ENCODE assay signal across 8 mouse cellular contexts in genomic region chr6:51168048-51168447, GRCm38 (mm10).
A peak's percentile ranks its signal among the peaks of the same experiment; 100 is the strongest.
DNase-seq lines count a peak whose midpoint lies in the region; ATAC-seq and TF ChIP-seq lines count a peak whose summit lies in the region.

No protein-coding gene starts in this region.

- no peak overlapping the region for H3K9ac ChIP-seq in heart, embryonic 15.5 days
- no peak overlapping the region; the same call in 1 of the 2 replicates for H3K9ac ChIP-seq in lung, embryonic 14.5 days

- H3K4me3 ChIP-seq in C2C12 (ENCODE audit: insufficient read depth, poor library complexity, severe bottlenecking) = no peak overlapping the region
- no peak overlapping the region for H3K4me3 ChIP-seq in bone marrow, adult 2 months (replicated peaks; ENCODE audit: control insufficient read depth, low read depth, low read length)
- peak overlapping the region; percentile 50; the same call in 1 of the 2 replicates for H3K4me3 ChIP-seq in forebrain, embryonic 10.5 days
- H3K4me3 ChIP-seq in heart, embryonic 15.5 days = peak overlapping the region; percentile 48
- H3K4me3 ChIP-seq in lung, embryonic 14.5 days (ENCODE audit: low read depth, low read length) = peak overlapping the region; percentile 25

- TF ChIP-seq CTCF in C2C12 (IDR thresholded peaks at IDR 0.05; ENCODE audit: control insufficient read depth, insufficient read depth, insufficient read length) = peak; percentile 65
- peak; percentile 78 for TF ChIP-seq CTCF in bone marrow, adult 2 months (IDR thresholded peaks at IDR 0.05; ENCODE audit: control insufficient read depth, insufficient read depth, low read length)
- peak; percentile 90 for TF ChIP-seq CTCF in lung, embryonic 14.5 days (IDR thresholded peaks at IDR 0.05; ENCODE audit: low read depth)

- H3K36me3 ChIP-seq in C2C12 (ENCODE audit: control insufficient read depth, insufficient read depth) = no peaks in the 10 kb centered on the region
- no peaks in the 10 kb centered on the region for H3K36me3 ChIP-seq in forebrain, embryonic 10.5 days (replicated peaks)
- no peaks in the 10 kb centered on the region for H3K36me3 ChIP-seq in heart, embryonic 15.5 days
- H3K36me3 ChIP-seq in lung, embryonic 14.5 days (ENCODE audit: insufficient read depth) = no peaks in the 10 kb centered on the region

- H3K27ac ChIP-seq in bone marrow, adult 2 months (ENCODE audit: control insufficient read depth, insufficient read depth, low read depth, low read length, poor library complexity) = no peak overlapping the region
- peak overlapping the region; percentile 87 for H3K27ac ChIP-seq in forebrain, embryonic 10.5 days
- peak overlapping the region; percentile 91 for H3K27ac ChIP-seq in heart, embryonic 15.5 days
- H3K27ac ChIP-seq in lung, embryonic 14.5 days (ENCODE audit: low read depth) = peak overlapping the region; percentile 27; the same call in 1 of the 2 replicates

- H3K79me3 ChIP-seq in C2C12 (ENCODE audit: low read depth) = no peaks in the 10 kb centered on the region

- H3K79me2 ChIP-seq in C2C12 (ENCODE audit: control insufficient read depth, insufficient read depth) = no peaks in the 10 kb centered on the region

- no peaks in the 10 kb centered on the region for H3K9me3 ChIP-seq in forebrain, embryonic 10.5 days
- no peaks in the 10 kb centered on the region for H3K9me3 ChIP-seq in heart, embryonic 15.5 days (replicated peaks)
- no peaks in the 10 kb centered on the region for H3K9me3 ChIP-seq in lung, embryonic 14.5 days (ENCODE audit: low read depth, low read length)

- H3K27me3 ChIP-seq in C2C12 (ENCODE audit: control insufficient read depth, insufficient read depth, insufficient read length) = no peaks in the 10 kb centered on the region
- peaks cover 48% of the 10 kb centered on the region for H3K27me3 ChIP-seq in forebrain, embryonic 10.5 days (ENCODE audit: poor library complexity, severe bottlenecking)
- H3K27me3 ChIP-seq in heart, embryonic 15.5 days = no peaks in the 10 kb centered on the region
- H3K27me3 ChIP-seq in lung, embryonic 14.5 days (ENCODE audit: insufficient read depth, low read length) = 0 out of 2 replicates have a peak, but pooled peaks cover 3% of the 10 kb centered on the region

- WGBS in bone marrow, adult 2 months = 3% methylated on average over 11 of the region's 11 CpGs
- 2% methylated on average over 11 of the region's 11 CpGs for WGBS in forebrain, embryonic 10.5 days
- WGBS in heart, embryonic 15.5 days = 4% methylated on average over 11 of the region's 11 CpGs
- 2% methylated on average over 11 of the region's 11 CpGs for WGBS in lung, embryonic 14.5 days

- H3K4me1 ChIP-seq in bone marrow, adult 2 months (ENCODE audit: control insufficient read depth, insufficient read depth, low read length) = peaks cover 1% of the 10 kb centered on the region; the same call in 1 of the 2 replicates
- peaks cover 56% of the 10 kb centered on the region for H3K4me1 ChIP-seq in forebrain, embryonic 10.5 days
- peaks cover 25% of the 10 kb centered on the region for H3K4me1 ChIP-seq in heart, embryonic 15.5 days (replicated peaks)
- H3K4me1 ChIP-seq in lung, embryonic 14.5 days (ENCODE audit: insufficient read depth) = peaks cover 18% of the 10 kb centered on the region

- ATAC-seq in heart, embryonic 15.5 days (replicated peaks; ENCODE audit: insufficient number of reproducible peaks, insufficient read depth, low FRiP score, low read depth) = no peak
- peak; percentile 18; the same call in 1 of the 2 replicates for ATAC-seq in lung, embryonic 14.5 days (ENCODE audit: insufficient read depth)

- TF ChIP-seq POLR2A in bone marrow, adult 2 months (IDR thresholded peaks at IDR 0.05; ENCODE audit: borderline replicate concordance, control insufficient read depth, low read depth, low read length) = no peak

- H3ac ChIP-seq in C2C12 (ENCODE audit: control insufficient read depth, insufficient read length, low read depth) = no peak overlapping the region

- peak; percentile 89 for DNase-seq in forebrain, embryonic 10.5 days (ENCODE audit: extremely low spot score, low spot score)
- peak; percentile 87 for DNase-seq in kidney, postnatal 14 days
- DNase-seq in lung, embryonic 14.5 days = peak; percentile 93
- DNase-seq in ovary, postnatal 14 days (ENCODE audit: low spot score) = peak; percentile 76
- DNase-seq in thymus, postnatal 25 days = peak; percentile 65

- H3K4me2 ChIP-seq in heart, embryonic 15.5 days = peak overlapping the region; percentile 66
- peak overlapping the region; percentile 64 for H3K4me2 ChIP-seq in lung, embryonic 14.5 days

TF ChIP-seq in C2C12, 6 proteins besides CTCF, POLR2A, EP300 and RAD21:
- TF ChIP-seq USF1 (IDR thresholded peaks at IDR 0.05; ENCODE audit: low read depth) (peak; percentile 73), MYOG (IDR thresholded peaks at IDR 0.05; ENCODE audit: control insufficient read depth, extremely low read depth, insufficient read length) (no peak), FOSL1 (IDR thresholded peaks at IDR 0.05; ENCODE audit: insufficient read depth, low read length, poor library complexity, severe bottlenecking) (no peak), CEBPB (IDR thresholded peaks at IDR 0.05; ENCODE audit: low read depth) (no peak), MAX (IDR thresholded peaks at IDR 0.05) (peak; percentile 88), MYOD1 (IDR thresholded peaks at IDR 0.05; ENCODE audit: control insufficient read depth, insufficient read length, low read depth) (no peak)

Comparison
In these comparisons a context has a peak if more than half of its experiments do, and no peak if none do; other contexts are left out.
1. H3K4me3 ChIP-seq: peak in forebrain, embryonic 10.5 days (single experiment), heart, embryonic 15.5 days (single experiment) and lung, embryonic 14.5 days (single experiment); none in C2C12 (single experiment) and bone marrow, adult 2 months (single experiment).
2. Peak in every context shown above with its lines, with median percentiles within 50 percentile points of each other: CTCF ChIP-seq and DNase-seq.